In genomic region chr5:8660738-8661151, GRCm38 (mm10) we compare ENCODE assay signal across 8 mouse cellular contexts. TPM values are rescaled to one million over a fixed set of nuclear protein-coding genes. Genes with fewer than 3 reads are reported as not detected.
A peak's percentile ranks its signal among the peaks of the same experiment; 100 is the strongest.
DNase-seq lines count a peak whose midpoint lies in the region; ATAC-seq and TF ChIP-seq lines count a peak whose summit lies in the region.

No protein-coding gene starts in this region.

- no peak overlapping the region; the same call in 1 of the 2 replicates for H3K9ac ChIP-seq in lung, embryonic 14.5 days
- no peak overlapping the region for H3K9ac ChIP-seq in forebrain, embryonic 12.5 days
- H3K9ac ChIP-seq in limb, embryonic 14.5 days (ENCODE audit: low read depth, low read length, severe bottlenecking), result 0 out of 2 replicates have a peak overlapping the region, but pooled peaks have one; percentile 55

- no peaks in the 10 kb centered on the region for H3K27me3 ChIP-seq in lung, embryonic 14.5 days (ENCODE audit: insufficient read depth, low read length)
- H3K27me3 ChIP-seq in forebrain, embryonic 12.5 days, result 0 out of 2 replicates have a peak, but pooled peaks cover 2% of the 10 kb centered on the region
- no peaks in the 10 kb centered on the region for H3K27me3 ChIP-seq in limb, embryonic 14.5 days (ENCODE audit: control insufficient read depth, insufficient read depth, low read length)

- 75% methylated on average over 10 of the region's 10 CpGs for WGBS in lung, embryonic 14.5 days
- WGBS in forebrain, embryonic 12.5 days, result 71% methylated on average over 10 of the region's 10 CpGs
- 20% methylated on average over 10 of the region's 10 CpGs for WGBS in limb, embryonic 14.5 days

- DNase-seq in lung, embryonic 14.5 days, result no peak
- DNase-seq in lung, postnatal 25 days (ENCODE audit: low spot score), result no peak
- no peak for DNase-seq in limb, embryonic 14.5 days (ENCODE audit: low spot score)
- DNase-seq in layer of hippocampus, postnatal 10 days (ENCODE audit: low spot score in 2 of 2), result no peak
- no peak for DNase-seq in urinary bladder, postnatal 25 days (ENCODE audit: low spot score)
- no peak for DNase-seq in thymus, postnatal 0 days (ENCODE audit: low spot score)

- H3K36me3 ChIP-seq in lung, embryonic 14.5 days (ENCODE audit: insufficient read depth), result no peaks in the 10 kb centered on the region
- no peaks in the 10 kb centered on the region for H3K36me3 ChIP-seq in forebrain, embryonic 12.5 days (replicated peaks)
- no peaks in the 10 kb centered on the region for H3K36me3 ChIP-seq in limb, embryonic 14.5 days (ENCODE audit: control insufficient read depth, insufficient read depth, low read length)

- TF ChIP-seq CTCF in lung, embryonic 14.5 days (IDR thresholded peaks at IDR 0.05; ENCODE audit: low read depth), result no peak

- H3K4me2 ChIP-seq in lung, embryonic 14.5 days, result peak overlapping the region; percentile 75
- H3K4me2 ChIP-seq in forebrain, embryonic 12.5 days, result peak overlapping the region; percentile 89
- peak overlapping the region; percentile 68 for H3K4me2 ChIP-seq in limb, embryonic 14.5 days (replicated peaks; ENCODE audit: low read depth, low read length, severe bottlenecking)

- no peaks in the 10 kb centered on the region for H3K9me3 ChIP-seq in lung, embryonic 14.5 days (ENCODE audit: low read depth, low read length)
- no peaks in the 10 kb centered on the region for H3K9me3 ChIP-seq in forebrain, embryonic 12.5 days
- H3K9me3 ChIP-seq in limb, embryonic 14.5 days (ENCODE audit: control insufficient read depth, low read length), result no peaks in the 10 kb centered on the region

- no peaks in the 10 kb centered on the region for H3K4me1 ChIP-seq in lung, embryonic 14.5 days (ENCODE audit: insufficient read depth)
- peaks cover 8% of the 10 kb centered on the region; the same call in 1 of the 2 replicates for H3K4me1 ChIP-seq in forebrain, embryonic 12.5 days
- H3K4me1 ChIP-seq in limb, embryonic 14.5 days (ENCODE audit: control insufficient read depth, insufficient read depth, low read length), result peaks cover 2% of the 10 kb centered on the region; the same call in 1 of the 2 replicates

- H3K27ac ChIP-seq in lung, embryonic 14.5 days (ENCODE audit: low read depth), result no peak overlapping the region
- no peak overlapping the region for H3K27ac ChIP-seq in forebrain, embryonic 12.5 days
- no peak overlapping the region for H3K27ac ChIP-seq in limb, embryonic 14.5 days (replicated peaks; ENCODE audit: low read depth, low read length)

- H3K4me3 ChIP-seq in lung, embryonic 14.5 days (ENCODE audit: low read depth, low read length), result peak overlapping the region; percentile 32; the same call in 1 of the 2 replicates
- peak overlapping the region; percentile 47 for H3K4me3 ChIP-seq in forebrain, embryonic 12.5 days (replicated peaks)
- peak overlapping the region; percentile 36 for H3K4me3 ChIP-seq in limb, embryonic 14.5 days (replicated peaks; ENCODE audit: low read length)

- TF ChIP-seq POLR2A in limb, embryonic 14.5 days (IDR thresholded peaks at IDR 0.05; ENCODE audit: borderline replicate concordance, extremely low read depth, insufficient read depth, insufficient read length), result no peak

- no peak for ATAC-seq in lung, embryonic 14.5 days (ENCODE audit: insufficient read depth)
- ATAC-seq in forebrain, embryonic 12.5 days (ENCODE audit: low FRiP score), result peak; percentile 20; the same call in 1 of the 2 replicates
- no peak for ATAC-seq in limb, embryonic 14.5 days (ENCODE audit: low FRiP score, low read depth)
- ATAC-seq in neutrophil, adult 5-6 weeks (ENCODE audit: extremely low read depth, insufficient number of reproducible peaks, low FRiP score, poor library complexity, severe bottlenecking), result peak; percentile 9; the same call in 1 of the 2 replicates

RNA-seq across cellular contexts. Expression of gene Abcb1a, which starts 0.9 kb away (rescaled TPM):
- polyA plus RNA-seq in lung, embryonic 14.5 days (2014; fragmentation: Nextera tagmentation; extraction: Ambion mirVana), result 1.5 and 1.7 TPM in 2 replicates
- 0.59 and 1.1 TPM in 2 replicates for polyA plus RNA-seq in forebrain, embryonic 12.5 days (2016; fragmentation: Nextera tagmentation; extraction: Ambion mirVana)
- polyA plus RNA-seq in limb, embryonic 14.5 days (2012; rRNA removed), result 0.53 and 0.56 TPM in 2 replicates
- polyA plus RNA-seq in limb, embryonic 14.5 days (2014; fragmentation: Nextera tagmentation; extraction: Ambion mirVana), result 0.47 and 0.58 TPM in 2 replicates
- 0.98 and 2.8 TPM in 2 replicates for total RNA-seq in neutrophil, adult 5-6 weeks (2017)
- 10 to 100 TPM; 12.0 to 12.4 TPM for total RNA-seq in layer of hippocampus, postnatal 10 days (2021)
- polyA plus RNA-seq in thymus, postnatal 0 days (2015; fragmentation: Nextera tagmentation; extraction: Ambion mirVana), result 0.36 and 0.41 TPM in 2 replicates

RNA-seq across cellular contexts. Expression of gene Rundc3b, which starts 38.0 kb away (rescaled TPM):
- polyA plus RNA-seq in lung, embryonic 14.5 days (2014; fragmentation: Nextera tagmentation; extraction: Ambion mirVana), result 2.1 and 2.8 TPM in 2 replicates
- polyA plus RNA-seq in forebrain, embryonic 12.5 days (2016; fragmentation: Nextera tagmentation; extraction: Ambion mirVana), result 18.8 and 19.4 TPM in 2 replicates
- polyA plus RNA-seq in limb, embryonic 14.5 days (2012; rRNA removed), result 4.2 and 4.3 TPM in 2 replicates
- 4.2 and 5.8 TPM in 2 replicates for polyA plus RNA-seq in limb, embryonic 14.5 days (2014; fragmentation: Nextera tagmentation; extraction: Ambion mirVana)
- 0.93 and 0.98 TPM in 2 replicates for total RNA-seq in neutrophil, adult 5-6 weeks (2017)
- 10 to 100 TPM; 39.8 to 43.0 TPM for total RNA-seq in layer of hippocampus, postnatal 10 days (2021)
- polyA plus RNA-seq in thymus, postnatal 0 days (2015; fragmentation: Nextera tagmentation; extraction: Ambion mirVana), result 1.9 and 2.0 TPM in 2 replicates

Comparison
In these comparisons a context has a peak if more than half of its experiments do, and no peak if none do; other contexts are left out.
1. ATAC-seq: peak in forebrain, embryonic 12.5 days (single experiment) and neutrophil, adult 5-6 weeks (single experiment); none in lung, embryonic 14.5 days (single experiment) and limb, embryonic 14.5 days (single experiment).
2. Peak in every context shown above with its lines, with median percentiles within 50 percentile points of each other: H3K4me2 ChIP-seq and H3K4me3 ChIP-seq.